Mouse (Mus musculus): ENCODE results near the gene Dcst2. TPM values are rescaled to one million over a fixed set of nuclear protein-coding genes. Genes with fewer than 3 reads are reported as not detected.
A peak's percentile ranks its signal among the peaks of the same experiment; 100 is the strongest.

Dcst2 gene
- polyA plus RNA-seq (2015; fragmentation: Nextera tagmentation; extraction: Ambion mirVana), result 0.27 and 0.34 TPM in 2 replicates

GRCm38 (mm10) chr3:89361675-89362074 is at the start of gene Dcst2:
Gene Dcst2 (plus strand): TSS chr3:89361975.
- no peak for ATAC-seq (ENCODE audit: low FRiP score, low read depth)
- H3K9me3 ChIP-seq, result no peaks in the 10 kb centered on the region
- H3K9ac ChIP-seq, result no peak within 1 kb of the TSS
- H3K4me3 ChIP-seq, result no peak within 1 kb of the TSS
- no peak within 1 kb of the TSS for H3K4me2 ChIP-seq (replicated peaks)
- 87% methylated on average over 7 of the region's 7 CpGs for WGBS
- H3K27me3 ChIP-seq, result no peaks in the 10 kb centered on the region
- no peak within 1 kb of the TSS for H3K27ac ChIP-seq
- 0 out of 2 replicates have a peak, but pooled peaks cover 12% of the 10 kb centered on the region for H3K4me1 ChIP-seq
- H3K36me3 ChIP-seq, result no peaks in the 10 kb centered on the region

- ATAC-seq (ENCODE audit: low FRiP score, low read depth), result no peak
- 84% methylated on average over 5 of the region's 5 CpGs for WGBS
- Histone ChIP-seq H3K27ac (no peak overlapping the region), H3K9ac (no peak overlapping the region), H3K27me3 (peaks cover 21% of the 10 kb centered on the region), H3K4me1 (peaks cover 36% of the 10 kb centered on the region), H3K9me3 (no peaks in the 10 kb centered on the region), H3K36me3 (peaks cover 5% of the 10 kb centered on the region; the same call in 1 of the 2 replicates), H3K4me3 (no peak overlapping the region), H3K4me2 (replicated peaks) (no peak overlapping the region)
These were observed 47.4 kb upstream of the Dcst2 start for GRCm38 (mm10) chr3:89314340-89314739.

GRCm38 (mm10) chr3:89314791-89315190 is 47.0 kb upstream of the Dcst2 start:
- H3K36me3 ChIP-seq, result peaks cover 5% of the 10 kb centered on the region; the same call in 1 of the 2 replicates
- WGBS, result 46% methylated on average over 2 of the region's 2 CpGs
- no peak overlapping the region for H3K27ac ChIP-seq
- peaks cover 41% of the 10 kb centered on the region for H3K4me1 ChIP-seq
- peaks cover 25% of the 10 kb centered on the region for H3K27me3 ChIP-seq
- H3K4me2 ChIP-seq (replicated peaks), result peak overlapping the region; percentile 64
- ATAC-seq (ENCODE audit: low FRiP score, low read depth), result no peak
- H3K9ac ChIP-seq, result 0 out of 2 replicates have a peak overlapping the region, but pooled peaks have one; percentile 45
- no peaks in the 10 kb centered on the region for H3K9me3 ChIP-seq
- no peak overlapping the region for H3K4me3 ChIP-seq

DNA sequence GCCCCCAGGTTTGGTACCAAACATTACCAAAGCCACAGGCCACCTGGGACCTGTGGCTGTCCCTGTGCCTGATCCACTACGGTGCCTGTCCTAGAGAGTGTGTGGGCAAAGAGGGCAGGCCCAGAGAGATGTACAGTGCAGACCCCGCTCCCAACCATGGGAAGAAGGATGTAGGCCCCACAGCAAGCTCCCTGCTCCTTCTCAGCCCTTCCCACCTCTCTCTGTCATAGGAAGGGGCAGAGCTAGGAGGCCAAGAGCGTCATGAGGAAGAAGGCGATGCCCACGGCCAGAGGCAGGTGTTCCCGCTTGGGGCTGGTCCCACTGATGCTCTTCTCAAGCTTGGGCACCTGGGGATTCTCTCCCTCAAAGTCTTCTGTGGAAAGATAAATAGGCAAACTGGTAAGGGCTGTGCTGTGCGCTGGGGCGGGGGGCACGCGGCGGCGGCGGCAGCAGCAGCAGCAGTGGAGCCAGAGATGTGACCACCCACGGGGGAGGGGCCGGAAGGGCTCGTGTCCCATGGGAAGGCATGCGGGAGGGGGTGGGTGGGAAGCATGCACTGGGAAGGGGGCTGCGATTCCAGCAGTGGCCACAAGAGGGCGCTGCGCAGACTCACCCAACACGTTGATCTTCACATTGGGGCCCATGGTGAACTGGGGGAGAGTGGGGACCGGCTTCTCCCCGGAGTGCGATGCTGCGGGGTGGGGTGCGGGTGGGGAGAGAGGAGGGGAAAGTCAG is 46.4 kb upstream of the Dcst2 start:
- peaks cover 5% of the 10 kb centered on the region; the same call in 1 of the 2 replicates for H3K36me3 ChIP-seq
- peak overlapping the region; percentile 64 for H3K4me2 ChIP-seq (replicated peaks)
- H3K27ac ChIP-seq, result no peak overlapping the region
- H3K9ac ChIP-seq, result peak overlapping the region; percentile 45; the same call in 1 of the 2 replicates
- WGBS, result 8% methylated on average over 25 of the region's 26 CpGs
- peaks cover 46% of the 10 kb centered on the region for H3K4me1 ChIP-seq
- ATAC-seq (ENCODE audit: low FRiP score, low read depth), result no peak
- H3K27me3 ChIP-seq, result peaks cover 31% of the 10 kb centered on the region
- H3K4me3 ChIP-seq, result peak overlapping the region; percentile 31
- H3K9me3 ChIP-seq, result no peaks in the 10 kb centered on the region

DNA sequence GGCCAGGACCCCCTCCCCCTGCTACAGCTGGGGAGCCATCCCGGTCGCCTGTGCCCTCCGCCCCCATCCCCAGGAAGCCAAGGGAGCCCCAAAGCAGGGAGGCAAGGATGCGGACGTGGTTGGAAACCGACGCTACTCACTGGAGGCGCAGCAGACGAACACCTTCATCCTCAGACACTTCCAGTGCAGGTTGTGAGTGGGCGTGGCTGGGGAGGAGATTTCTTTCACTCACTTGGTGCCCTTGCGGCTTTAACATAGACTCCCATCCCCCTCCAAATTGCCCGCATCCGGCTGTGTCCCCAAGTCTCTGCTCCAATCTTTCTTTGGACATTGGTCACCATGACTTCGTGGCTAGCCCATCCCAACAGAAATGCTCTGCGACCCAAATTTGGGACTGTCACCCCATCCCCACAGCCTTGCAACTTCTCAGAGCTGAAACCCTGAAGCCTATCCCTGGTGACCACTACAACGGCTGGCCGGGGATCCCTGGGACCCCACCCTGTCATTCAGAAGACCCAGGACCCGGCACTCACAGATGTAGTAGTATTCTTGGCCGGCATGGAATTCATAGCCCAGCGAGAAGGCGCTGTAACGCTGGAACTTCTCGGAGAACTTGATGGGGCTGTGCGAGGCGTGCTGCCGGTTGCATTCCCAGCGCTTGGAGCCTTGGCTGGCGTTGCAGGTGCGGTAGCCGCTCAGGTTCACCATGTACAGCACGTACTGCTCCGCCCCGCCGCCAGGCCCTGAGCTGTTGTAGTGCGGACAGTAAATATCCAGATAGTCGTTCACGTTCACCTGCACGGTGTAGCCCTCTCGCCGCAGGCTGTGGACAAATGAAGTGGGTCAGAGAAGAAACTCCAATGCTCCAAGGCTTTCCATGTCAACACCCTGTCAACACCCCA is 45.6 kb upstream of the Dcst2 start:
- 14% methylated on average over 40 of the region's 40 CpGs for WGBS
- Histone ChIP-seq H3K9me3 (no peaks in the 10 kb centered on the region), H3K4me2 (replicated peaks) (peak overlapping the region; percentile 64), H3K9ac (peak overlapping the region; percentile 45; the same call in 1 of the 2 replicates), H3K4me1 (peaks cover 55% of the 10 kb centered on the region), H3K27me3 (peaks cover 39% of the 10 kb centered on the region), H3K36me3 (peaks cover 5% of the 10 kb centered on the region; the same call in 1 of the 2 replicates), H3K27ac (no peak overlapping the region), H3K4me3 (peak overlapping the region; percentile 31)
- no peak for ATAC-seq (ENCODE audit: low FRiP score, low read depth)

DNA sequence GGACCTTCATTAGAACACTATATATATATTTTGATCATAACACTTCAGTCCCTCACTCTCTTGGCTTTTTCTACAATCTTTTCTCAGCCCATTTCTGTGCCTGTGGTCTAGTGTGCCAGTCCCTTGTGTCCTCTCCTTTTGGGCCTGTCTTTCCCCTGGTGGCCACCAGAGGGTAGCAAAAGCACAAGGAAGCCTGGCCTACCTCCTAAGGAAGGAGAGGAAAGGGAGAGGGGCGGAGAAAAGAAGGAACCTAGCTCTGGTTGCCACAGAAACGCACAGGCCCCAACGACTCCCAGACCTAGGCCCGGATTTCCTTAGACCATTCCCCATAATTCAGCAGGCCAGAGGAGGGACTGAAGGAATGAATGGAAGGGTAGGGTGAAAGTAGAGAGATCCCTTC is 44.9 kb upstream of the Dcst2 start:
- peak overlapping the region; percentile 64 for H3K4me2 ChIP-seq (replicated peaks)
- WGBS, result 0% methylated on average over 4 of the region's 4 CpGs
- H3K27ac ChIP-seq, result 0 out of 2 replicates have a peak overlapping the region, but pooled peaks have one; percentile 22
- H3K4me1 ChIP-seq, result peaks cover 61% of the 10 kb centered on the region
- no peaks in the 10 kb centered on the region for H3K9me3 ChIP-seq
- 0 out of 2 replicates have a peak overlapping the region, but pooled peaks have one; percentile 2 for H3K4me3 ChIP-seq
- peaks cover 44% of the 10 kb centered on the region for H3K27me3 ChIP-seq
- no peak overlapping the region for H3K9ac ChIP-seq
- peaks cover 5% of the 10 kb centered on the region; the same call in 1 of the 2 replicates for H3K36me3 ChIP-seq
- ATAC-seq (ENCODE audit: low FRiP score, low read depth), result peak; percentile 55

DNA sequence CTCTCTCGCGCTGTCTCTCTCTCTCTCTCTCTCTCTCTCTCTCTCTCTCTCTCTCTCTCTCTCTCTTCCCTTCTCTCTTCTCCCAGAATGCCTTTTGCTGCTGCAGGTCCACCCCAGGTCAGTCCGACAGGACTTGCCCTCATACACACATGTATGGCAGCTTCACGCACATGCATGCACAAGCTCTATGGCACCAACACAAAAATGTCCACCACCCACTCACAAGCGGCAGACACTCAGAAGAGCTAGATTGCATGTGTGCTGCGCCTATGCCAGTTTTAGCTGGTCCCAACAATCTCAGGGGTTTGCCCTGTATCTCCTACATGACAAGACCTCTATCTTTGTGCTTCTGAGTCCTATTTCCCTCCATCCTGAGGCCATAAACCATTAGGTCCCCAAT is 44.5 kb upstream of the Dcst2 start:
- Histone ChIP-seq H3K9me3 (no peaks in the 10 kb centered on the region), H3K27ac (0 out of 2 replicates have a peak overlapping the region, but pooled peaks have one; percentile 22), H3K4me2 (replicated peaks) (peak overlapping the region; percentile 64), H3K9ac (no peak overlapping the region), H3K4me3 (no peak overlapping the region), H3K36me3 (peaks cover 5% of the 10 kb centered on the region; the same call in 1 of the 2 replicates), H3K27me3 (peaks cover 44% of the 10 kb centered on the region), H3K4me1 (peaks cover 65% of the 10 kb centered on the region)
- WGBS, result 58% methylated on average over 6 of the region's 6 CpGs
- ATAC-seq (ENCODE audit: low FRiP score, low read depth), result no peak

DNA sequence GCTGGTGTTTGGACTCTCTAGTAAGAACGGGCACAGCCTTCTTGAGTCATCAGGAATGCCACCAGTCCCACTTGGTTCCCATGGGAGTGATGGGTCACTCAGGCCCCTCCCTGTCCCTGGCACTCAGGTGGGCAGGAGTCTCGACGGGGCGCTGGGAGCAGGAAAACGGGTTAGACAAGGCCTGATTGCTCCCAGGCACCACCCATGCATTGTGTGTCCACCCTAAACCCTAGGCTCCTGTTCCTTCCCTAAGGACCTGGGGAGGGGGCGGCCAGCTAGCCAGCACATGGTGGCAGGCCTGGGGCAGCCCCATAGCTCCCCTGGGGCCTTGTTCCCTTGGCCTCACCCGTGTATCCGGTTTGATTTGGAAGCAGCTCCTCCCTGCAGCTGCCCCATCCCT is 43.5 kb upstream of the Dcst2 start:
- Histone ChIP-seq H3K27me3 (peaks cover 44% of the 10 kb centered on the region), H3K9me3 (no peaks in the 10 kb centered on the region), H3K9ac (no peak overlapping the region), H3K36me3 (peaks cover 5% of the 10 kb centered on the region; the same call in 1 of the 2 replicates), H3K4me2 (replicated peaks) (peak overlapping the region; percentile 19; the same call in 1 of the 2 replicates), H3K27ac (no peak overlapping the region), H3K4me3 (peak overlapping the region; percentile 74; the same call in 1 of the 2 replicates), H3K4me1 (peaks cover 72% of the 10 kb centered on the region)
- ATAC-seq (ENCODE audit: low FRiP score, low read depth), result no peak
- 67% methylated on average over 8 of the region's 8 CpGs for WGBS

DNA sequence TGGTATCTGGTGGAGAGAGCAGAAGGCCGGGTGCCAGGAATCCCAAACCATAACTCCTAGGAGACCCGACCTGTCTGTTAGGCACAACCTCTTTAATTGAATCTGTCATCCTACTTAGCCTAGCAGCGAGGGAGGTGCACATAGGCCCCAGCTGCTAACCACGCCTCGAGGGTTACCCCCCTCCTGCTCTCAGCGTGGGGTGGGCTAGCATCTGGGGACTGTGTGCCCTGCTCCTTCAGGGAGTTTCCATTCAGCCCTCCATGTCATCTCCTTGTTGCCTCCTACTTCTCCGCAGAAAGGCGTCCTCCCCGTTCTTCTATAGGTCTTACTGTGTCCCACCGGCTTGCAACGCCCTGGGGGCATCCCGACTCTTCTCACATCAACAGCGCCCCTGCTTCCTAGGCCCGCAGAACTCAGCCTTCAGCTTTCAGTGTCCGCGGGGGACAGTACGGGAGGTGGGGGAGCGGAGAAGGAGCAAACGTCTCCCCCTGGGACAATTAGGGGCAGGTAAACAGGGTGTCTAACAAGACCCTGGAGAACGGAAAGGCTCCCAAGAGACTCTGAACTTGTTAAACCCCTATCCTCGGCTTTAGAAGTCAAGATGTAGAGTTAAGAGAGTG is 42.7 kb upstream of the Dcst2 start:
- Histone ChIP-seq H3K4me2 (replicated peaks) (peak overlapping the region; percentile 98), H3K36me3 (peaks cover 5% of the 10 kb centered on the region; the same call in 1 of the 2 replicates), H3K27me3 (peaks cover 44% of the 10 kb centered on the region), H3K27ac (no peak overlapping the region), H3K9ac (peak overlapping the region; percentile 53), H3K9me3 (no peaks in the 10 kb centered on the region), H3K4me3 (peak overlapping the region; percentile 74), H3K4me1 (peaks cover 72% of the 10 kb centered on the region)
- ATAC-seq (ENCODE audit: low FRiP score, low read depth), result no peak
- WGBS, result 13% methylated on average over 21 of the region's 21 CpGs

GRCm38 (mm10) chr3:89319591-89320350 is 42.0 kb upstream of the Dcst2 start:
- no peaks in the 10 kb centered on the region for H3K9me3 ChIP-seq
- peak overlapping the region; percentile 53 for H3K9ac ChIP-seq
- H3K4me2 ChIP-seq (replicated peaks), result peak overlapping the region; percentile 98
- no peak overlapping the region for H3K27ac ChIP-seq
- WGBS, result 3% methylated on average over 57 of the region's 58 CpGs
- peaks cover 44% of the 10 kb centered on the region for H3K27me3 ChIP-seq
- H3K4me3 ChIP-seq, result peak overlapping the region; percentile 74
- H3K4me1 ChIP-seq, result peaks cover 70% of the 10 kb centered on the region
- no peak for ATAC-seq (ENCODE audit: low FRiP score, low read depth)
- H3K36me3 ChIP-seq, result peaks cover 5% of the 10 kb centered on the region; the same call in 1 of the 2 replicates
